Mouse (Mus musculus) intestine, postnatal 0 days (tissue): ENCODE results near the gene Slc32a1. TPM values are rescaled to one million over a fixed set of nuclear protein-coding genes. Genes with fewer than 3 reads are reported as not detected.

Experiments
- ATAC-seq: fragments of 200-750 bp; cut with Nextera tagmentation; 2 replicates; pipeline ENCODE4 v1.8.0; 2017; ENCODE audit warnings: mild to moderate bottlenecking, moderate TSS enrichment, moderate library complexity
- H3K27ac ChIP-seq: fragments of 300-500 bp; sonication (generic); 2 replicates; pipeline ENCODE4 v1.5.1; 2014; ENCODE audit warnings: mild to moderate bottlenecking, low read depth, low read length, moderate library complexity
- H3K27me3 ChIP-seq: fragments of 300-500 bp; sonication (generic); replicated peaks from 2 replicates; pipeline ENCODE4 v1.6.1; 2014; ENCODE audit warnings: low read length, mixed read lengths; ENCODE audit not compliant: control insufficient read depth, insufficient read depth
- H3K36me3 ChIP-seq: fragments of 300-500 bp; sonication (generic); 2 replicates; pipeline ENCODE4 v1.6.1; 2014; ENCODE audit warnings: mild to moderate bottlenecking, moderate library complexity; ENCODE audit not compliant: control insufficient read depth, insufficient read depth
- H3K4me1 ChIP-seq: fragments of 300-500 bp; sonication (generic); replicated peaks from 2 replicates; pipeline ENCODE4 v1.6.1; 2014; ENCODE audit warnings: antibody characterized with exemption, low read length, mixed read lengths; ENCODE audit not compliant: control insufficient read depth, insufficient read depth
- H3K4me2 ChIP-seq: fragments of 300-500 bp; sonication (generic); replicated peaks from 2 replicates; pipeline ENCODE4 v1.6.1; 2014; ENCODE audit warnings: low read depth, mild to moderate bottlenecking, moderate library complexity
- H3K4me3 ChIP-seq: fragments of 300-500 bp; sonication (generic); 2 replicates; pipeline ENCODE4 v1.5.1; 2014; ENCODE audit warnings: low read depth, low read length
- H3K9ac ChIP-seq: fragments of 300-500 bp; sonication (generic); 2 replicates; pipeline ENCODE4 v1.6.1; 2014; ENCODE audit warnings: mild to moderate bottlenecking, low read depth, low read length
- H3K9me3 ChIP-seq: fragments of 300-500 bp; sonication (generic); 2 replicates; pipeline ENCODE4 v1.6.1; 2016; ENCODE audit warnings: mixed run types; ENCODE audit not compliant: control insufficient read depth
- CTCF ChIP-seq: sonication (generic); IDR thresholded peaks from 2 replicates; pipeline ENCODE4 v1.5.1; 2016; ENCODE audit warnings: low read depth, mild to moderate bottlenecking, control low read depth, antibody characterized with exemption, moderate library complexity
- WGBS: fragments of 180-500 bp; shearing (Covaris S2); extraction: QIAGEN DNeasy Blood & Tissue Kit; methylation state at CpG from one replicate; pipeline ENCODE4 v1.1.7; 2014; 5-methylcytosine and 5-hydroxymethylcytosine counted together
- polyA plus RNA-seq: library from polyadenylated mRNA; unstranded; fragments of >200 nt; fragmentation: Nextera tagmentation; extraction: Ambion mirVana; gene quantifications from 2 replicates; pipeline ENCODE4 v1.2.1, GENCODE M21; 2015

Slc32a1 gene
- polyA plus RNA-seq, 1 experiment from 2014 or later, result not detected

DNA sequence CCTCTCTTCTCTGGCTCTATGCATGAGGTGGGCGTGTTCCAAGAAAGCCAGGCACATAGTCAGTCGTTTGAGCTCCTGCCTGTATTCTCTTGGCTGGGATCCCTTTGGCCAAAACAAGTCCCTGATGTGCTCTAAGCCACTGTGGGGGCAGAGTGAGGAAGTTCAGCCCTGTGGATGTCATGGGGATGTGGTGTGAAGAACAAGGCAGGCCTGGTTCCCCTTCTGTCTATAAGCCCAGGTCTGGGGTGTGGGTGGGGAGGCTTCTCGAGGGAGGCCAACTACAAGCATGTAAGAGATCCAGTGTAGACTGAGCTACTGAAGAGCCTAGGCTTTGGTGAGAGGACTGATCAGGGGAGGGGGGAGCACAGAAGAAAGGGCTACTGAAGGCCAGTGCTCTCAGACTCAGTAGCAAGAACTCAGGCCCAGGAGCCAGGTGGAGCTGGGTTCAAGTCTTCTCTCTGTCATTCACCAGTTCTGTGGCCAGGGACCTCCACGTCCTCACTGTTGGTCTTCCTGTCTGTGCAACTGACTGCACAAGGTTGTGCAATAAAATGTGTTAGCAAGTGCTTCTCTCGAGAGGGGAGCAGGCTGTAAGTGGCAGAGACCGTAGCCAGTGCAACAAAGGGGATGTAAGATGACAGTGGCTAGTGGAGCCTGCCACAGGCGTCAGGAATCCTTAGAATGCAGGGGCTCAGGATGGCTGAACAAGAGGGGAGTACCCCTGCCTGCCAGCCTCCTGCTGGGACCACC is 40.8 kb downstream of the Slc32a1 start:
- no peak for TF ChIP-seq CTCF
- ATAC-seq, result no peak
- Histone ChIP-seq H3K27me3 (no peaks in the 10 kb centered on the region), H3K4me2 (no peak overlapping the region), H3K9ac (no peak overlapping the region), H3K4me3 (no peak overlapping the region), H3K27ac (no peak overlapping the region), H3K4me1 (no peaks in the 10 kb centered on the region), H3K9me3 (no peaks in the 10 kb centered on the region), H3K36me3 (no peaks in the 10 kb centered on the region)
- 55% methylated on average over 7 of the region's 7 CpGs for WGBS

DNA sequence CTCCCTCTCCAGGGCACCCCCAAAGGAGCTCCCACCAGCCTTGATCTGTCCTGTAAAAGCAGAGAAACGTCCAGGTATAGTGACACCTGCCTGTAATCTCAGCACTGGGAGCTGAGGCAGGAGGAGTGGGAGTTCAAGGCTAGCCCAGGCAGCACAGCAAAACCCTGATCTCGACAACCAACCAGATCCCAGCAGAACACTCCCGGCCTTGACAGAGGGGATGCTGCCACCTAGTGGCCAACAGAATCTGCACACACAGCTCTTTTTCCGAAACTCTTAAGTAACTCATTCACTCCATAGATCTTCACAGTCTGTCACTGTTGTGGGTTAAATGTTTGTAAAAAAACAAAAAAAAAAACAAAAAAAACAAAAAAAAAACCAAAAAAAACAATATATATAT is 42.4 kb downstream of the Slc32a1 start:
- no peak overlapping the region for H3K27ac ChIP-seq
- no peaks in the 10 kb centered on the region for H3K36me3 ChIP-seq
- H3K27me3 ChIP-seq, result no peaks in the 10 kb centered on the region
- no peak overlapping the region for H3K4me2 ChIP-seq
- peak; percentile 38; the same call in 1 of the 2 replicates for ATAC-seq
- H3K9ac ChIP-seq, result no peak overlapping the region
- 6% methylated on average over 4 of the region's 4 CpGs for WGBS
- H3K4me1 ChIP-seq, result no peaks in the 10 kb centered on the region
- peak; percentile 93 for TF ChIP-seq CTCF
- no peak overlapping the region for H3K4me3 ChIP-seq
- no peaks in the 10 kb centered on the region for H3K9me3 ChIP-seq

DNA sequence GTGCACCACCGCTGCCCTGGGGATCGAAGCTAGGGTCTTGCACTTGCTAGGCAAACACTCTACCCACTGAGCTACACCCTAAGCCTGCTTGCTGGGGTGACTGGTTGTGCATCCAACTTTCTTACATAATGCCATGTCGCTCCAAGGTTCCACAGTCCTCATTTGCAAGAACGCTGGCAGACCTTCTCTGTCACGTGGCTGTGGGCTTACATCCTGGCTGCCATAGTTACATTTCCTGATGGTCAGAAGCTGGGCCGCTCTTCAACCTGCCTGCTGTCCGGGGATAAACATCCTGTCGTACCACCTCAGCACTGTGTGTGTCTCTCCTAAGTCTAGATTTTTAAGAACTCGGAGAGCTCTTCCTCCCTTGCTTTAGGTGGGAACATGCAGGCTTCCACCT is 44.1 kb downstream of the Slc32a1 start:
- Histone ChIP-seq H3K36me3 (no peaks in the 10 kb centered on the region), H3K9me3 (no peaks in the 10 kb centered on the region), H3K4me3 (no peak overlapping the region), H3K27ac (no peak overlapping the region), H3K27me3 (no peaks in the 10 kb centered on the region), H3K4me2 (no peak overlapping the region), H3K4me1 (no peaks in the 10 kb centered on the region), H3K9ac (no peak overlapping the region)
- no peak for TF ChIP-seq CTCF
- WGBS, result 62% methylated on average over 9 of the region's 9 CpGs
- no peak for ATAC-seq

DNA sequence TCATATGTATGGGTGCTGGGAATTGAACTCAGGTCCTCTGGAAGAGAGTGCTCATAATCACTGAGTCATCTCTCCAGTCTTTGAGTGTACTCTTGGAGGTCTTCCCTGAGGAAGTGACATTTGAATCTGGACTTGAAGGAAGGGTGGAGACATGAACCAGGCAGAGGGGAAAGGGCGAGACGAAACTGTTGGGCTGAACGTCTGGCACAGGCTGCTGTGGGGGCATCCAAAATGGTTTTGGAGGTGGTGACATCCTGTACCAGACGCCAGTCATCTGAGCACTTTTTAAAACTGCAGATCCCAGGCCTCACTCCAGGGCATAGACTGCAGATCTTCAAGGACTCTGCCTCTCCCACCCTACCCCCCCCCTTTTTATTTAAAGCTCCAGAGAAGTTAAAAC is 45.2 kb downstream of the Slc32a1 start:
- H3K4me2 ChIP-seq, result no peak overlapping the region
- WGBS, result 67% methylated on average over 4 of the region's 4 CpGs
- no peaks in the 10 kb centered on the region for H3K9me3 ChIP-seq
- H3K4me1 ChIP-seq, result no peaks in the 10 kb centered on the region
- no peak overlapping the region for H3K27ac ChIP-seq
- no peaks in the 10 kb centered on the region for H3K27me3 ChIP-seq
- no peak overlapping the region for H3K9ac ChIP-seq
- H3K4me3 ChIP-seq, result no peak overlapping the region
- no peak for TF ChIP-seq CTCF
- ATAC-seq, result no peak
- no peaks in the 10 kb centered on the region for H3K36me3 ChIP-seq

DNA sequence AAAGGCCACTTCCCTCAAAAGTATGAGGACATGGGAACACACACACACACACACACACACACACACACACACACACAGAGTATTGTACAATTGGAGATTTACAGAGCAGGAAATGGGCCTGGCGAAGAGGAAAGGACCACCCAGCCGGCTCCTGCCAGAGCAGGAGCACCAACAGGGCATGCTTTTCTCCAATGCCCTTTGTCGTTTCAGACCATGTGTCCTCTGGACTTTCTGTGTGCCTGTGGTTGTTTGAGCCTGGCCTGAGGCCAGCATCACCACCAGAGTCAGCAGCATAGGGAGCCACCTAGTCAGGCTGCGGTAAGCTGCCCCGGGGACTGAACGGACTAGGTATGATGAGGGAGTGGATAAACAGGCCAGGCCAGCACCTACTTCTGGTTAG is 48.3 kb downstream of the Slc32a1 start:
- Histone ChIP-seq H3K4me1 (no peaks in the 10 kb centered on the region), H3K9ac (no peak overlapping the region), H3K36me3 (no peaks in the 10 kb centered on the region), H3K4me3 (no peak overlapping the region), H3K9me3 (no peaks in the 10 kb centered on the region), H3K27me3 (no peaks in the 10 kb centered on the region), H3K27ac (no peak overlapping the region), H3K4me2 (no peak overlapping the region)
- ATAC-seq, result 0 out of 2 replicates have a peak, but pooled peaks have one; percentile 38
- TF ChIP-seq CTCF, result no peak
- WGBS, result 36% methylated on average over 6 of the region's 6 CpGs

DNA sequence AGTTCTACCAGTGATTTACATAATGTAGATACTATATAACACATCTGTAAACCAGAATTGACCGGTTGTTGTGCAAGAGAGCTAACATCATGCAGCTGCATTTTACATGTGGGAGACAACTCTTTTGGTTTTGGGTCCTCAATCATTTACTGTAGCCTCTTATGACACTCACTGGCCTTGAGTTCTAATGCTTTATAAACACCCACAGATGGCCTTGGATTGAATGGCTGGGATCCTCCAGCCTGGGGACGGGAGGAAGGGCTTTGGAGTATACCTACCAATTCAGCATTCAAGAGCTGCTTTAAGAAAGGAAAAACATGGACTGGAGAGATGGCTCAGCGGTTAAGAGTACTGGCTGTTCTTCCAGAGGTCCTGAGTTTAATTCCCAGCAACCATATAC is 48.8 kb downstream of the Slc32a1 start:
- no peaks in the 10 kb centered on the region for H3K4me1 ChIP-seq
- no peaks in the 10 kb centered on the region for H3K36me3 ChIP-seq
- no peaks in the 10 kb centered on the region for H3K27me3 ChIP-seq
- H3K9me3 ChIP-seq, result no peaks in the 10 kb centered on the region
- no peak overlapping the region for H3K4me2 ChIP-seq
- H3K27ac ChIP-seq, result no peak overlapping the region
- ATAC-seq, result no peak
- no peak for TF ChIP-seq CTCF
- H3K9ac ChIP-seq, result no peak overlapping the region
- 62% methylated on average over 3 of the region's 3 CpGs for WGBS
- H3K4me3 ChIP-seq, result no peak overlapping the region
